11 mouse cellular contexts compared by ENCODE assay signal in the genomic region with DNA sequence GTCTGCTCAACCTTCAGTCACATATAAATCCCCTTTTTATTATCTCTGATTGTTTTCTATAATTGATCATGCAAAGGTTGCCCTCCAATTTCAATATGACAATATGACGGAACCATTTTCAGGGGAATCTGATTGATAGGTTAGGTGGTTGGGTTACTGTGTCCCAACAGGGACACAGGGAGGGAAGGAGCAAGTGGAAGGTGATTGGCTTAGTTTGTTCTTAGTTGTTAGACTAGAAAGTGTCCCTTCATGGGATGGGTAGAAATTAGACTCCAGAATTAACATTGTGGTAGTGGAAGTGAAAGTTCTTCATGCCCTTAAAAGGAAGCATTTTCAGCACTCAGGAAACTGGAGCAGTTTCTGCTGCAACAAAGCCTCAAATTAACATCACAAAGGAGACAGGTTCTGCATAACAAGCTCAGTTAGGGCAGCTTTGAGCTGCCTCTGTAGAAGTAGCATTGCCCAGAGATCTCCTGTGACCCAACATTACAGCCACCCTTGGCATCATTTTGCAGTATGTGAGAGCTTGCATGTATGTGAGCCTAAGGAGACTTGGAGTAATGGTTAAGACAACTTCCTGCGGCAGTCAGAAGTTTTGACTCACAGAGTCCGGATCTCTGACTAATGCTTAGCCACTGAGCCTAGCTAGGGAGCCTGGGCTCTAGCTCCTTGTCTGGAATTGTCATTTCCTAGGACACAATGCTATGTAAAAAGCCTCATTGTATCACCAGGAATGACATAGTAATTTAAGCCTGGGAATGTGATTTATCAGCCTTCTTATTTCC.
DNase-seq lines count a peak whose midpoint lies in the region; ATAC-seq and TF ChIP-seq lines count a peak whose summit lies in the region.
"Had no signal": no experiment of that assay in that cellular context is flagged by ENCODE, and none has a peak within 500 bp of the region (broad histone marks: within the 10 kb centered on the region; RNA-seq: fewer than 3 reads in every experiment).

No protein-coding gene starts in this region.

- DNase-seq in heart, adult 18-20 months = peak; percentile 2 to 11
- no peak for DNase-seq in heart, postnatal 25 days (ENCODE audit: low spot score)
- DNase-seq in Muller cell, postnatal 12 days (ENCODE audit: inconsistent ontology term) = peak; percentile 74
- DNase-seq in forebrain, embryonic 14.5 days (ENCODE audit: low spot score) = peak; percentile 56
- DNase-seq in thymus, postnatal 14 days = no peak
- no peak for DNase-seq in left cerebral cortex, adult 2 months (ENCODE audit: extremely low spot score in 1 of 2, low spot score in 2 of 2)
- no peak for DNase-seq in spleen, postnatal 14 days (ENCODE audit: low spot score in 2 of 2)
- DNase-seq: gastrocnemius, postnatal 10 days had no signal

- H3K4me3 ChIP-seq in forebrain, embryonic 14.5 days (ENCODE audit: low read depth, low read length) = no peak overlapping the region
- no peak overlapping the region for H3K4me3 ChIP-seq in midbrain, embryonic 13.5 days (replicated peaks)
- no peak overlapping the region for H3K4me3 ChIP-seq in left cerebral cortex, adult 2 months
- H3K4me3 ChIP-seq: embryonic facial prominence, embryonic 13.5 days; liver, embryonic 15.5 days had no signal

- 40% methylated on average over 3 of the region's 3 CpGs for WGBS in forebrain, embryonic 14.5 days
- 33% methylated on average over 3 of the region's 3 CpGs for WGBS in midbrain, embryonic 13.5 days

- H3K27ac ChIP-seq in forebrain, embryonic 14.5 days (ENCODE audit: low read depth, low read length) = no peak overlapping the region
- H3K27ac ChIP-seq in midbrain, embryonic 13.5 days = no peak overlapping the region
- H3K27ac ChIP-seq in left cerebral cortex, adult 2 months = no peak overlapping the region
- H3K27ac ChIP-seq: embryonic facial prominence, embryonic 13.5 days; liver, embryonic 15.5 days had no signal

- TF ChIP-seq CTCF in left cerebral cortex, adult 2 months (IDR thresholded peaks at IDR 0.05) = no peak

- ATAC-seq in forebrain, embryonic 14.5 days = no peak
- 0 out of 2 replicates have a peak, but pooled peaks have one; percentile 34 for ATAC-seq in midbrain, embryonic 13.5 days

- intact Hi-C loops in heart, postnatal 25 days (cut with DNase I) = no loop called here
- intact Hi-C loops in left cerebral cortex, adult 2 months (cut with DNase I) = no loop called here

- no peak overlapping the region for H3K9ac ChIP-seq in forebrain, embryonic 14.5 days (ENCODE audit: low read length)
- H3K9ac ChIP-seq in midbrain, embryonic 13.5 days (replicated peaks) = no peak overlapping the region
- H3K9ac ChIP-seq: embryonic facial prominence, embryonic 13.5 days; liver, embryonic 15.5 days had no signal

- H3K4me1 ChIP-seq in forebrain, embryonic 14.5 days (ENCODE audit: control insufficient read depth, insufficient read depth, low read length) = no peaks in the 10 kb centered on the region
- H3K4me1 ChIP-seq in midbrain, embryonic 13.5 days (replicated peaks) = peaks cover 13% of the 10 kb centered on the region
- H3K4me1 ChIP-seq: embryonic facial prominence, embryonic 13.5 days; liver, embryonic 15.5 days had no signal

- no peak overlapping the region for H3K4me2 ChIP-seq in forebrain, embryonic 14.5 days (ENCODE audit: low read length)
- no peak overlapping the region for H3K4me2 ChIP-seq in midbrain, embryonic 13.5 days (replicated peaks)
- H3K4me2 ChIP-seq: embryonic facial prominence, embryonic 13.5 days; liver, embryonic 15.5 days had no signal

- no peaks in the 10 kb centered on the region for H3K36me3 ChIP-seq in forebrain, embryonic 14.5 days (ENCODE audit: control insufficient read depth, insufficient read depth, low read length)
- no peaks in the 10 kb centered on the region for H3K36me3 ChIP-seq in midbrain, embryonic 13.5 days
- H3K36me3 ChIP-seq: embryonic facial prominence, embryonic 13.5 days; liver, embryonic 15.5 days had no signal

- H3K27me3 ChIP-seq in forebrain, embryonic 14.5 days (replicated peaks; ENCODE audit: control insufficient read depth, insufficient read depth, low read length) = no peaks in the 10 kb centered on the region
- no peaks in the 10 kb centered on the region for H3K27me3 ChIP-seq in midbrain, embryonic 13.5 days
- H3K27me3 ChIP-seq: embryonic facial prominence, embryonic 13.5 days; liver, embryonic 15.5 days had no signal

- H3K9me3 ChIP-seq in forebrain, embryonic 14.5 days (replicated peaks; ENCODE audit: control insufficient read depth, low read length) = no peaks in the 10 kb centered on the region
- H3K9me3 ChIP-seq in midbrain, embryonic 13.5 days = 0 out of 2 replicates have a peak, but pooled peaks cover 3% of the 10 kb centered on the region
- H3K9me3 ChIP-seq: embryonic facial prominence, embryonic 13.5 days; liver, embryonic 15.5 days had no signal

Comparison
In these comparisons a context has a peak if more than half of its experiments do, and no peak if none do; other contexts are left out.
1. DNase-seq: peak in heart, adult 18-20 months (2 of 2), Muller cell, postnatal 12 days (single experiment) and forebrain, embryonic 14.5 days (single experiment); none in heart, postnatal 25 days (single experiment), thymus, postnatal 14 days (single experiment), left cerebral cortex, adult 2 months (0 of 2) and spleen, postnatal 14 days (0 of 2).